Mouse (Mus musculus): ENCODE results near the gene Ces1d. TPM values are rescaled to one million over a fixed set of nuclear protein-coding genes. Genes with fewer than 3 reads are reported as not detected.

Ces1d gene
- polyA plus RNA-seq, 1 experiment from 2014 or later = 2.5 TPM

Other genes with a start within 250 kb of the Ces1d start
- gene Slc6a2, start 237.8 kb downstream of the Ces1d start, polyA plus RNA-seq (2015; fragmentation: Nextera tagmentation; extraction: Ambion mirVana) = 0.17 and 0.25 TPM in 2 replicates
- gene Ces1a, start 149.6 kb downstream of the Ces1d start, polyA plus RNA-seq (2015; fragmentation: Nextera tagmentation; extraction: Ambion mirVana) = not detected in 2 replicates
- gene Ces1b, start 117.8 kb downstream of the Ces1d start, polyA plus RNA-seq (2015; fragmentation: Nextera tagmentation; extraction: Ambion mirVana) = 0.12 TPM in 2 replicates
- 0.46 and 0.65 TPM in 2 replicates for gene Ces1c, start 66.6 kb downstream of the Ces1d start, polyA plus RNA-seq (2015; fragmentation: Nextera tagmentation; extraction: Ambion mirVana)
- 1.3 and 2.0 TPM in 2 replicates for gene Ces1e, start 31.8 kb upstream of the Ces1d start, polyA plus RNA-seq (2015; fragmentation: Nextera tagmentation; extraction: Ambion mirVana)
- 0.13 TPM in 1 of 2 replicates, not detected in the other for gene Ces1f, start 81.9 kb upstream of the Ces1d start, polyA plus RNA-seq (2015; fragmentation: Nextera tagmentation; extraction: Ambion mirVana)
- 0.14 and 0.30 TPM in 2 replicates for gene Ces1g, start 139.5 kb upstream of the Ces1d start, polyA plus RNA-seq (2015; fragmentation: Nextera tagmentation; extraction: Ambion mirVana)
- gene Ces1h, start 181.9 kb upstream of the Ces1d start, polyA plus RNA-seq (2015; fragmentation: Nextera tagmentation; extraction: Ambion mirVana) = not detected in 2 replicates